Mouse (Mus musculus): ENCODE results near the gene Syne2.

Gene Syne2

DNA sequence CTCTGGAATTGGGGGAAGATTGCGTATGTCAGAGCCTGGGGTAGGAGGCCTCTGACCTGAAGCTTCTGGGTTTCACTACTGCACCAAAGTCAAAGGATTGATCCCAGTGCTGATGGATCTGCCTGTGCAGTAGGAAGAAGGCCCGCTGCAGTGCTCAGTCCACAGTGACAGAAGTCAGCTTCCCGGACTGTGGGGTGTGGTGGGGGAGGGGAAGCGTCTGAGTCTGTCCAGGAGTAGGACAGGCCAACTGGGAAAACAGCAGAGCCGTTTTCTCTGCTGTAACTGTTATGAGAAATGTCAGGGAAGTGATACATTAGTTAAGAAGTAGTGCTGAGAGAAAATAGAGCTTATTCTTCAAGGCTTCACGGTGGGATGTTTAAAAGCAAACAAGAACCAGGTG lies 4.2 kb downstream of the Syne2 start:
- Histone ChIP-seq H3K9me3 (ENCODE audit: low read length) (no peaks in the 10 kb centered on the region), H3K4me3 (replicated peaks; ENCODE audit: low read length) (no peak overlapping the region), H3K36me3 (ENCODE audit: insufficient read depth, low read length) (no peaks in the 10 kb centered on the region), H3K4me1 (replicated peaks; ENCODE audit: low read depth, low read length) (peaks cover 25% of the 10 kb centered on the region), H3K27me3 (ENCODE audit: insufficient read depth, low read length) (peaks cover 43% of the 10 kb centered on the region)
- TF ChIP-seq CTCF (conservative IDR thresholded peaks at IDR 0.05; ENCODE audit: low read length) (no peak), POU5F1 (IDR thresholded peaks at IDR 0.05; ENCODE audit: borderline replicate concordance, low read length) (no peak), NANOG (IDR thresholded peaks at IDR 0.05; ENCODE audit: borderline replicate concordance, low read length) (no peak)

DNA sequence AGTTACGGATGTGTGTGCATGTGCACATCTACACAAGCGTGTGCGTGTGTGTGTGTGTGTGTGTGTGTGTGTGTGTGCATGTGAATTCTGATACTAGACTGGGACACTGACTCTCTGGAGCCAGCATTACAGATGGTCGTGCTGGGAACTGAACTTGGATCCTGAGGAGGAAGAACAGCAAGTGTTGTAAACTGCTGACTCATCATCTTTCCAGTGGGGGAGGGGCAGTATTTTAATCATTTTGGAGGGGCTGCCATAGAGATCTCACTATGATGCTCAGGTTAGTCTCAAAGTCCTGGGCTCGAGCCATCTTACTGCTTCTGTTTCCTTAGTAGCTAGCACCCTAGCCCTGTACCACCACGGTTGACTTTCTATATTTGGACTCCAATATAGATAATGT lies 5.5 kb downstream of the Syne2 start:
- H3K4me3 ChIP-seq (replicated peaks; ENCODE audit: low read length) = no peak overlapping the region
- H3K27me3 ChIP-seq (ENCODE audit: insufficient read depth, low read length) = peaks cover 37% of the 10 kb centered on the region
- H3K36me3 ChIP-seq (ENCODE audit: insufficient read depth, low read length) = no peaks in the 10 kb centered on the region
- TF ChIP-seq CTCF (conservative IDR thresholded peaks at IDR 0.05; ENCODE audit: low read length) = no peak
- no peak for TF ChIP-seq POU5F1 (IDR thresholded peaks at IDR 0.05; ENCODE audit: borderline replicate concordance, low read length)
- no peak for TF ChIP-seq NANOG (IDR thresholded peaks at IDR 0.05; ENCODE audit: borderline replicate concordance, low read length)
- peaks cover 20% of the 10 kb centered on the region for H3K4me1 ChIP-seq (replicated peaks; ENCODE audit: low read depth, low read length)
- no peaks in the 10 kb centered on the region for H3K9me3 ChIP-seq (ENCODE audit: low read length)

- Histone ChIP-seq H3K27me3 (ENCODE audit: insufficient read depth, low read length) (peaks cover 25% of the 10 kb centered on the region), H3K9me3 (ENCODE audit: low read length) (no peaks in the 10 kb centered on the region), H3K36me3 (ENCODE audit: insufficient read depth, low read length) (no peaks in the 10 kb centered on the region), H3K4me1 (replicated peaks; ENCODE audit: low read depth, low read length) (peaks cover 11% of the 10 kb centered on the region), H3K4me3 (replicated peaks; ENCODE audit: low read length) (no peak overlapping the region)
- TF ChIP-seq CTCF (conservative IDR thresholded peaks at IDR 0.05; ENCODE audit: low read length) (no peak), POU5F1 (IDR thresholded peaks at IDR 0.05; ENCODE audit: borderline replicate concordance, low read length) (no peak), NANOG (IDR thresholded peaks at IDR 0.05; ENCODE audit: borderline replicate concordance, low read length) (no peak)
Measured at GRCm38 (mm10) chr12:75825458-75825857, 7.5 kb downstream of the Syne2 start.

GRCm38 (mm10) chr12:75826699-75827353 lies 8.9 kb downstream of the Syne2 start:
- Histone ChIP-seq H3K9me3 (ENCODE audit: low read length) (no peaks in the 10 kb centered on the region), H3K4me3 (replicated peaks; ENCODE audit: low read length) (no peak overlapping the region), H3K27me3 (ENCODE audit: insufficient read depth, low read length) (peaks cover 15% of the 10 kb centered on the region), H3K4me1 (replicated peaks; ENCODE audit: low read depth, low read length) (peaks cover 11% of the 10 kb centered on the region), H3K36me3 (ENCODE audit: insufficient read depth, low read length) (no peaks in the 10 kb centered on the region)
- no peak for TF ChIP-seq NANOG (IDR thresholded peaks at IDR 0.05; ENCODE audit: borderline replicate concordance, low read length)
- TF ChIP-seq CTCF (conservative IDR thresholded peaks at IDR 0.05; ENCODE audit: low read length) = no peak
- no peak for TF ChIP-seq POU5F1 (IDR thresholded peaks at IDR 0.05; ENCODE audit: borderline replicate concordance, low read length)

GRCm38 (mm10) chr12:75827751-75828150 lies 9.8 kb downstream of the Syne2 start:
- H3K36me3 ChIP-seq (ENCODE audit: insufficient read depth, low read length) = no peaks in the 10 kb centered on the region
- H3K9me3 ChIP-seq (ENCODE audit: low read length) = no peaks in the 10 kb centered on the region
- peaks cover 15% of the 10 kb centered on the region for H3K27me3 ChIP-seq (ENCODE audit: insufficient read depth, low read length)
- H3K4me1 ChIP-seq (replicated peaks; ENCODE audit: low read depth, low read length) = peaks cover 6% of the 10 kb centered on the region
- no peak for TF ChIP-seq CTCF (conservative IDR thresholded peaks at IDR 0.05; ENCODE audit: low read length)
- TF ChIP-seq POU5F1 (IDR thresholded peaks at IDR 0.05; ENCODE audit: borderline replicate concordance, low read length) = no peak
- TF ChIP-seq NANOG (IDR thresholded peaks at IDR 0.05; ENCODE audit: borderline replicate concordance, low read length) = no peak
- H3K4me3 ChIP-seq (replicated peaks; ENCODE audit: low read length) = no peak overlapping the region

DNA sequence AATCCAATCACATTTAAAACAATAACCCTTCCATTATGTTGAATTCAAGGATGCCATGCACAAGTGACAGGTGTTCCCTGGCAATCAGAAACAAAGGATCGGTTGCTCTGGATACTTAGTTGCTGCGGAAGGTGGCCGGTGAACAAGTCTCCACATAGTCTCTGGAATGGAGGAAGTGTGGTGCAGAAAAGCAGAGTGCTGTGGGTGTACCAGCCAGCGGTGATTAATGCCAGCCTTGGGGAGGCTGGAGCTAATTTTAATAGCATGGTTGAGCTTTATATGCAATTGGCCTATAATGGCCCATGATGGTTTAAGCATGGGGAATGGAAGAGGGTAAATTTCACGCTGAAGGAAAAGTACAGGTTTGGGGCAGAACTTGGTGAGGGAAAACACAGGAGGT lies 11.7 kb downstream of the Syne2 start:
- peaks cover 18% of the 10 kb centered on the region for H3K27me3 ChIP-seq (ENCODE audit: insufficient read depth, low read length)
- TF ChIP-seq POU5F1 (IDR thresholded peaks at IDR 0.05; ENCODE audit: borderline replicate concordance, low read length) = no peak
- TF ChIP-seq CTCF (conservative IDR thresholded peaks at IDR 0.05; ENCODE audit: low read length) = no peak
- no peak for TF ChIP-seq NANOG (IDR thresholded peaks at IDR 0.05; ENCODE audit: borderline replicate concordance, low read length)
- H3K4me3 ChIP-seq (replicated peaks; ENCODE audit: low read length) = no peak overlapping the region
- no peaks in the 10 kb centered on the region for H3K36me3 ChIP-seq (ENCODE audit: insufficient read depth, low read length)
- H3K4me1 ChIP-seq (replicated peaks; ENCODE audit: low read depth, low read length) = no peaks in the 10 kb centered on the region
- H3K9me3 ChIP-seq (ENCODE audit: low read length) = no peaks in the 10 kb centered on the region

DNA sequence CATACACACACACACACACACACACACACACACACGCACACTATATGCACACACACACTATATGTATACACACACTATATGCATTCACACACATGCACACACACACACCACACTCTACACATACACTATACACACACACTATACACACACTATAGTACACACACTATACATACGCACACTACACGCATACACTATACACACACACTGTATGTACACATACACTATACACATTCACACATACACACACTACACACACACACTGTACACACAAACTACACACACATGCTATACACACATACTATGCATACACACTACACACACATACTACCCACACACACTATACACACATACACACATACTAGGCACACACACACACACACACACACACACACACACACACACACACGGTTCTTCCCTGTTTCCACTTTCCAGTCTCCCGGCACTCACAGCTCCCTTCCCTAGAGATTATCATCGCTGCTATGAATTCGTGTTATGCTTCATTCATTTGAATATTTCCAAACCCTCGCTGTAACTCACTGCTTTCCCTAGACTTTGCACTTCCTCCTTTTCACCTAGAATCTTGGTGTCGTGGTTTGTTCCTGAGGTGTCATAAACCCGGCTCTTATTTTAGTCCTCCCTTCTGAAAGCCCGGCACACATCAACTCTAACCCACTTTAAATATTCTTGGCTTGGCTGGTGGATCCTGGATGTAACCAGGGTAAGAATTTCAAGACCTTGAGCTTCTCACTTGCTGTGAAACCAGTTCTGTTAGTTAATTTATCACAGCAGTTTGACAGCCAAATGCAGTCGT lies 15.4 kb downstream of the Syne2 start:
- Histone ChIP-seq H3K4me1 (replicated peaks; ENCODE audit: low read depth, low read length) (peaks cover 11% of the 10 kb centered on the region), H3K36me3 (ENCODE audit: insufficient read depth, low read length) (no peaks in the 10 kb centered on the region), H3K4me3 (replicated peaks; ENCODE audit: low read length) (no peak overlapping the region), H3K27me3 (ENCODE audit: insufficient read depth, low read length) (peaks cover 17% of the 10 kb centered on the region), H3K9me3 (ENCODE audit: low read length) (no peaks in the 10 kb centered on the region)
- TF ChIP-seq NANOG (IDR thresholded peaks at IDR 0.05; ENCODE audit: borderline replicate concordance, low read length) (no peak), CTCF (conservative IDR thresholded peaks at IDR 0.05; ENCODE audit: low read length) (no peak), POU5F1 (IDR thresholded peaks at IDR 0.05; ENCODE audit: borderline replicate concordance, low read length) (no peak)

- Histone ChIP-seq H3K9me3 (ENCODE audit: low read length) (no peaks in the 10 kb centered on the region), H3K4me1 (replicated peaks; ENCODE audit: low read depth, low read length) (peaks cover 11% of the 10 kb centered on the region), H3K27me3 (ENCODE audit: insufficient read depth, low read length) (peaks cover 14% of the 10 kb centered on the region), H3K4me3 (replicated peaks; ENCODE audit: low read length) (no peak overlapping the region), H3K36me3 (ENCODE audit: insufficient read depth, low read length) (no peaks in the 10 kb centered on the region)
- TF ChIP-seq POU5F1 (IDR thresholded peaks at IDR 0.05; ENCODE audit: borderline replicate concordance, low read length) (no peak), NANOG (IDR thresholded peaks at IDR 0.05; ENCODE audit: borderline replicate concordance, low read length) (no peak), CTCF (conservative IDR thresholded peaks at IDR 0.05; ENCODE audit: low read length) (no peak)
Measured at GRCm38 (mm10) chr12:75833960-75834729, 16.2 kb downstream of the Syne2 start.

Measured in E14TG2a.4 (cell line).